ENCODE assay signal across 8 mouse cellular contexts in genomic region chr4:117155020-117155791, GRCm38 (mm10). TPM values are rescaled to one million over a fixed set of nuclear protein-coding genes. Genes with fewer than 3 reads are reported as not detected.
A peak's percentile ranks its signal among the peaks of the same experiment; 100 is the strongest.
DNase-seq lines count a peak whose midpoint lies in the region; ATAC-seq and TF ChIP-seq lines count a peak whose summit lies in the region.

No protein-coding gene starts in this region.

- peak overlapping the region; percentile 98 for H3K9ac ChIP-seq in kidney, embryonic 14.5 days (ENCODE audit: low read depth, low read length)
- H3K9ac ChIP-seq in forebrain, embryonic 12.5 days = peak overlapping the region; percentile 99
- H3K9ac ChIP-seq in liver, embryonic 13.5 days = peak overlapping the region; percentile 98
- H3K9ac ChIP-seq in stomach, postnatal 0 days (ENCODE audit: low read length) = peak overlapping the region; percentile 98

- no peak for TF ChIP-seq CTCF in stomach, postnatal 0 days (IDR thresholded peaks at IDR 0.05; ENCODE audit: low read depth)

- WGBS in kidney, embryonic 14.5 days = 1% methylated on average over 44 of the region's 44 CpGs
- WGBS in forebrain, embryonic 12.5 days = 2% methylated on average over 44 of the region's 44 CpGs
- under 1% methylated on average over 39 of the region's 44 CpGs for WGBS in liver, embryonic 13.5 days (ENCODE audit: insufficient replicate concordance)
- WGBS in stomach, postnatal 0 days = 2% methylated on average over 44 of the region's 44 CpGs

- peaks cover 18% of the 10 kb centered on the region; the same call in 1 of the 2 replicates for H3K4me1 ChIP-seq in kidney, embryonic 14.5 days (ENCODE audit: control insufficient read depth, insufficient read depth, low read length)
- peaks cover 21% of the 10 kb centered on the region for H3K4me1 ChIP-seq in forebrain, embryonic 12.5 days
- H3K4me1 ChIP-seq in liver, embryonic 13.5 days (replicated peaks) = peaks cover 36% of the 10 kb centered on the region
- peaks cover 2% of the 10 kb centered on the region; the same call in 1 of the 2 replicates for H3K4me1 ChIP-seq in stomach, postnatal 0 days (replicated peaks; ENCODE audit: control insufficient read depth, insufficient read depth)

- DNase-seq in kidney, postnatal 36 days = no peak
- DNase-seq in Muller cell, postnatal 12 days (ENCODE audit: inconsistent ontology term) = peak; percentile 10
- no peak for DNase-seq in liver, embryonic 13.5 days
- no peak for DNase-seq in stomach, postnatal 0 days (ENCODE audit: low spot score)
- DNase-seq in testis, postnatal 14 days (ENCODE audit: low spot score) = no peak
- DNase-seq in adrenal gland, adult 18-20 months (ENCODE audit: low spot score in 2 of 2) = no peak

- no peak for TF ChIP-seq EP300 in stomach, postnatal 0 days (optimal IDR thresholded peaks at IDR 0.05)

- H3K4me3 ChIP-seq in kidney, embryonic 14.5 days (ENCODE audit: low read length) = peak overlapping the region; percentile 92
- peak overlapping the region; percentile 96 for H3K4me3 ChIP-seq in forebrain, embryonic 12.5 days (replicated peaks)
- H3K4me3 ChIP-seq in liver, embryonic 13.5 days (replicated peaks) = peak overlapping the region; percentile 97
- peak overlapping the region; percentile 95 for H3K4me3 ChIP-seq in stomach, postnatal 0 days (ENCODE audit: low read depth, low read length)

- no peaks in the 10 kb centered on the region for H3K27me3 ChIP-seq in kidney, embryonic 14.5 days (ENCODE audit: control insufficient read depth, insufficient read depth, low read length)
- H3K27me3 ChIP-seq in forebrain, embryonic 12.5 days = no peaks in the 10 kb centered on the region
- H3K27me3 ChIP-seq in liver, embryonic 13.5 days = no peaks in the 10 kb centered on the region
- no peaks in the 10 kb centered on the region for H3K27me3 ChIP-seq in stomach, postnatal 0 days (ENCODE audit: control insufficient read depth, insufficient read depth, low read length)

- H3K4me2 ChIP-seq in kidney, embryonic 14.5 days (replicated peaks; ENCODE audit: low read depth, low read length) = peak overlapping the region; percentile 60
- peak overlapping the region; percentile 68 for H3K4me2 ChIP-seq in forebrain, embryonic 12.5 days
- H3K4me2 ChIP-seq in liver, embryonic 13.5 days = peak overlapping the region; percentile 81
- H3K4me2 ChIP-seq in stomach, postnatal 0 days (replicated peaks; ENCODE audit: low read depth) = peak overlapping the region; percentile 80

- peaks cover 58% of the 10 kb centered on the region for H3K36me3 ChIP-seq in kidney, embryonic 14.5 days (ENCODE audit: control insufficient read depth, insufficient read depth, low read length)
- H3K36me3 ChIP-seq in forebrain, embryonic 12.5 days (replicated peaks) = peaks cover 61% of the 10 kb centered on the region
- peaks cover 68% of the 10 kb centered on the region for H3K36me3 ChIP-seq in liver, embryonic 13.5 days
- peaks cover 22% of the 10 kb centered on the region for H3K36me3 ChIP-seq in stomach, postnatal 0 days (ENCODE audit: control insufficient read depth, insufficient read depth, low read length)

- peak overlapping the region; percentile 96 for H3K27ac ChIP-seq in kidney, embryonic 14.5 days (ENCODE audit: low read depth, low read length)
- peak overlapping the region; percentile 96 for H3K27ac ChIP-seq in forebrain, embryonic 12.5 days
- H3K27ac ChIP-seq in liver, embryonic 13.5 days = peak overlapping the region; percentile 88
- peak overlapping the region; percentile 88 for H3K27ac ChIP-seq in stomach, postnatal 0 days (replicated peaks)

- ATAC-seq in kidney, embryonic 14.5 days (ENCODE audit: low FRiP score, low TSS enrichment) = no peak
- ATAC-seq in forebrain, embryonic 12.5 days (ENCODE audit: low FRiP score) = 0 out of 2 replicates have a peak, but pooled peaks have one; percentile 6
- no peak for ATAC-seq in liver, embryonic 13.5 days (ENCODE audit: low read depth)
- ATAC-seq in stomach, postnatal 0 days (ENCODE audit: low FRiP score, low TSS enrichment) = peak; percentile 12; the same call in 1 of the 2 replicates

- H3K9me3 ChIP-seq in kidney, embryonic 14.5 days (ENCODE audit: control insufficient read depth, low read length) = no peaks in the 10 kb centered on the region
- H3K9me3 ChIP-seq in forebrain, embryonic 12.5 days = no peaks in the 10 kb centered on the region
- H3K9me3 ChIP-seq in liver, embryonic 13.5 days (replicated peaks) = no peaks in the 10 kb centered on the region
- H3K9me3 ChIP-seq in stomach, postnatal 0 days (ENCODE audit: control insufficient read depth, low read length) = no peaks in the 10 kb centered on the region

RNA-seq across cellular contexts. Expression of gene Rps8, which starts 0.8 kb away (rescaled TPM):
- 1,419 and 1,934 TPM in 2 replicates for polyA plus RNA-seq in kidney, embryonic 14.5 days (2014; fragmentation: Nextera tagmentation; extraction: Ambion mirVana)
- 668 and 669 TPM in 2 replicates for polyA plus RNA-seq in forebrain, embryonic 12.5 days (2016; fragmentation: Nextera tagmentation; extraction: Ambion mirVana)
- polyA plus RNA-seq in liver, embryonic 13.5 days (2015; fragmentation: Nextera tagmentation; extraction: Ambion mirVana) = 877 and 919 TPM in 2 replicates
- polyA plus RNA-seq in stomach, postnatal 0 days (2015; fragmentation: Nextera tagmentation; extraction: Ambion mirVana) = 752 and 809 TPM in 2 replicates
- 100 to 1,000 TPM; 912 to 968 TPM for total RNA-seq in adrenal gland, adult 18-20 months (2021)

RNA-seq across cellular contexts. Expression of gene Plk3, which starts 21.4 kb away (rescaled TPM):
- polyA plus RNA-seq in kidney, embryonic 14.5 days (2014; fragmentation: Nextera tagmentation; extraction: Ambion mirVana) = 2.4 and 2.9 TPM in 2 replicates
- 17.7 and 23.1 TPM in 2 replicates for polyA plus RNA-seq in forebrain, embryonic 12.5 days (2016; fragmentation: Nextera tagmentation; extraction: Ambion mirVana)
- polyA plus RNA-seq in liver, embryonic 13.5 days (2015; fragmentation: Nextera tagmentation; extraction: Ambion mirVana) = 1.2 and 1.3 TPM in 2 replicates
- polyA plus RNA-seq in stomach, postnatal 0 days (2015; fragmentation: Nextera tagmentation; extraction: Ambion mirVana) = 18.1 and 18.7 TPM in 2 replicates
- total RNA-seq in adrenal gland, adult 18-20 months (2021) = 10 to 100 TPM; 14.1 to 42.2 TPM

RNA-seq across cellular contexts. Expression of gene Kif2c, which starts 27.2 kb away (rescaled TPM):
- polyA plus RNA-seq in kidney, embryonic 14.5 days (2014; fragmentation: Nextera tagmentation; extraction: Ambion mirVana) = 63.8 and 74.6 TPM in 2 replicates
- polyA plus RNA-seq in forebrain, embryonic 12.5 days (2016; fragmentation: Nextera tagmentation; extraction: Ambion mirVana) = 97.4 and 101 TPM in 2 replicates
- 35.8 and 43.1 TPM in 2 replicates for polyA plus RNA-seq in liver, embryonic 13.5 days (2015; fragmentation: Nextera tagmentation; extraction: Ambion mirVana)
- 7.9 and 11.5 TPM in 2 replicates for polyA plus RNA-seq in stomach, postnatal 0 days (2015; fragmentation: Nextera tagmentation; extraction: Ambion mirVana)
- under 1 TPM; 0.51 to 0.56 TPM for total RNA-seq in adrenal gland, adult 18-20 months (2021)

RNA-seq across cellular contexts. Expression of gene Tctex1d4, which starts 28.6 kb away (rescaled TPM):
- not detected in 2 replicates for polyA plus RNA-seq in kidney, embryonic 14.5 days (2014; fragmentation: Nextera tagmentation; extraction: Ambion mirVana)
- polyA plus RNA-seq in forebrain, embryonic 12.5 days (2016; fragmentation: Nextera tagmentation; extraction: Ambion mirVana) = not detected in 2 replicates
- not detected in 2 replicates for polyA plus RNA-seq in liver, embryonic 13.5 days (2015; fragmentation: Nextera tagmentation; extraction: Ambion mirVana)
- polyA plus RNA-seq in stomach, postnatal 0 days (2015; fragmentation: Nextera tagmentation; extraction: Ambion mirVana) = 0.58 and 0.62 TPM in 2 replicates
- not detected for total RNA-seq in adrenal gland, adult 18-20 months (2021)

RNA-seq across cellular contexts. Expression of gene Btbd19, which starts 29.7 kb away (rescaled TPM):
- polyA plus RNA-seq in kidney, embryonic 14.5 days (2014; fragmentation: Nextera tagmentation; extraction: Ambion mirVana) = 6.2 TPM in 2 replicates
- 3.2 and 5.2 TPM in 2 replicates for polyA plus RNA-seq in forebrain, embryonic 12.5 days (2016; fragmentation: Nextera tagmentation; extraction: Ambion mirVana)
- 5.5 and 5.6 TPM in 2 replicates for polyA plus RNA-seq in liver, embryonic 13.5 days (2015; fragmentation: Nextera tagmentation; extraction: Ambion mirVana)
- polyA plus RNA-seq in stomach, postnatal 0 days (2015; fragmentation: Nextera tagmentation; extraction: Ambion mirVana) = 5.7 and 5.9 TPM in 2 replicates
- 10 to 100 TPM in 1 of 2 experiments, 1 to 10 TPM in 1; 9.1 to 11.0 TPM for total RNA-seq in adrenal gland, adult 18-20 months (2021)

Comparison
In these comparisons a context has a peak if more than half of its experiments do, and no peak if none do; other contexts are left out.
1. ATAC-seq: peak in forebrain, embryonic 12.5 days (single experiment) and stomach, postnatal 0 days (single experiment); none in kidney, embryonic 14.5 days (single experiment) and liver, embryonic 13.5 days (single experiment).
2. Peak in every context shown above with its lines, with median percentiles within 50 percentile points of each other: H3K27ac ChIP-seq, H3K4me2 ChIP-seq, H3K4me3 ChIP-seq and H3K9ac ChIP-seq.